Mouse (Mus musculus): Measurements from ENCODE around the gene Mapkap1.
A peak's percentile ranks its signal among the peaks of the same experiment; 100 is the strongest.

Mapkap1 gene

DNA sequence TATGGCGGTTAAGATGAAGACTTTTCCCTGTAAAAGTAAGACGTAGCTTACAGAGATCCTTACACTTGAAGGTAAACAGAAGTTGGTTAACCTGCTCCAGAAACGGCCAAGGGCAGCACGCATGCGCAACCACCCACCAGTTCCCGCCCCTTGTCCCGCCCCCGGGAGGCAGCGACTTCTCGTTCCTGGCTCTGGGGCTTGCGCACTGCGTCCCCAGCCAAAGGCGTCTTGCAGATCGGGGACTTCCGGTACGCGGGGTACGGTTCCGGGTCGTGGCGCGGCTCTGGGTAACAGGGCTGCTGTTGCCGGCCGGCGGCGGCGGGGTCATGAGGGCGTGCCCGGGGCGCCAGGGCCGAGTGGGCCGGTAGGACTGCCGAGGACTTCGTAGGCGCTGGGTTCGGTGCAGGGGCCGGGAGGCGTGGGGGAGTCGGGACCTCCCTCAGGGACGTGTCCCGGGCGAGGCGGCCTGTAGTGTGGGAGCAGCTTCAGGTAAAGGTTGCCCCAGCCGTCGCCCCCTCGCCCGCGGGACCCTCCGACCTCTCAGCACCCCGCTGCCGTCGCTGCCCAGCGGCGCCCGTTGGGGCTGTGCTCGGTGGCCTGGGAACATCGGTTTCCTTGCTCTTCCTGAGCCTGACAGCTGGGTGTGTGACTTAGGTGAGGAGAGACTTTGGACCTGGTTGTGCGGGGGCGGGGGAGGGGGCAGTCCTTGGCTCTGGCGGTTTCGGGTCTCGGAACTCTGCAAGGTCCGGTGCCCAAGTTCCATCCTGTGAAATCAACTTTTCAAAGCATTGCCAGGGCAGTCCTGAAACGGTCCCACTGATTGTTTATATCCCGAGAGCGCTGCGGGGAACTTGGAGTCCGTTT lies at the start of gene Mapkap1:
Mapkap1 (plus strand) TSS at position 171 of the 864 bp plus-strand sequence.
- peak; percentile 95 for DNase-seq (ENCODE audit: low read depth, low spot score)

DNA sequence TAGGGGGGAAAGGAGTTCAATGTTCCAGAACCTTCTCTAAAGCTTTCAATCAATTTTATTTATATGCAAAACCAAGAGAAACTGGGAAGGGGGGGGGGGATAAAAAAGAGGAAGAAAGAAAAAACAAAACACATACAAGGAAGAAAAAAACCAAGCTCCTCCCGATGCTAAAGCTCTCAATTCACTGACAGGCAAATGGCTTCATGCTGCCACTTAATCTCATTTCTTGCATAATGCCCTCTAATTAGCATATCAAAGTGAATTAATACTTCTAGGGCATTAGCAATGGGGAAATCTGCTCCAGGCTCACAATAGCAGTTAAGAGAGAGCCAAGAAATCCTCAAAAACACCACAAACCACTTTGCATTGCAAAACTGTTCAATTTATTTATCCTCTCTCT lies 42.9 kb upstream of the Mapkap1 start:
- DNase-seq (ENCODE audit: low read depth, low spot score), result no peak

DNA sequence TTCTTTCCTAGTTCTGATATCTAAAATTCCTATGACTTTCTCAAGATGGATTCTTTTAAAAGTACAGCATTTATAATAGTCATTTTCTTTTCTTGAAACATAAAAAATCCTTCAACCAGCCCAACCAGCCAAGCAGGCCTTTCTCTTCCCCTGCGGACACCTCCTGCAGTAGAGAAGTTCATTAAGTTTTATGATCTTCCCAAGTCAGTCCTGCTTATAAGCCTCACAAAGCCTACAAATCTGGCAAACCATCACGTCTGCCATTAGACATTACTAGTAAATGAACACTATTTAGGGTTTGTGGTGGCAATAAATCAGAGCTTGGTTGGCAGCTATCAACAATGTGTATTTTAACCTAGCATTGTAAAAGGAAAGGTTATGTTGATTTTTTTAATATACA lies 39.5 kb upstream of the Mapkap1 start:
- peak; percentile 54 for DNase-seq (ENCODE audit: low read depth, low spot score)

DNA sequence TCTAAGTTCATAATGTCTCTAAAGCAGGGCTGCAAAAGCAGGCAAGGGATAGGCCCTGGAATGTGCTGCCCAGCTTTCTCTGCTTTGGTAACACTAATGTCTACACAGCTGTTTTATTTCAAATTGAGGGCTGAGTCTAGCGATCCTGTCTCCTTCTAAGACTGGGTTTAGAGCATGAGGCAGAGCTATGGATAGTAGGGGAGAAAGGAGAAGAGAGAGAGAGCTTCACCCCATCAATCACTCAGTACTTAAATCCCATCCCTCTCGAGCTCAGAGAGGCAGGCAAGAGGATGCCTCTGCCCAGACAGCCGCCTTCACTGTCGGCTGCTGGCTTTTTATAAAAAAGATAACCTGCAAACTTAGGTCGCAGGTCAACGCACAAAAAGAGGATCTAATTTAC lies 38.2 kb upstream of the Mapkap1 start:
- no peak for DNase-seq (ENCODE audit: low read depth, low spot score)

DNA sequence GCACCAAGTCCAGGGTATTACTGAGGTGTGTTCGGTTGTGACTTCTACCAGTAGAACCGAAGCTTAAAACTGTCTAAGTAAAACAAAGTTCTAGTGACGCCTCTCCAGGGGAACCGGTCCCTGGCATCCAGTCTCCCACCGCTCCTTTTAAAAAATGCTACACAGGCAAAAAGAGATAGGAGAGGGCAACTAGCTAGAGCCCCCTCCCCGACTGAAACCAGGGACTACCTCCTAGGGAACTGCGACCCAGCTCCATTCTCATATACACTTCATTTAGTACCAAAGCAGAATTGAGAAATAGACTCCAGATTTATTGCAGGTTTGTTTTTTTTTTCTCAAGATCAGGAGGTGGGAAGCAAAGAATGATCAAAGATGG lies 36.2 kb upstream of the Mapkap1 start:
- DNase-seq (ENCODE audit: low read depth, low spot score), result no peak

DNA sequence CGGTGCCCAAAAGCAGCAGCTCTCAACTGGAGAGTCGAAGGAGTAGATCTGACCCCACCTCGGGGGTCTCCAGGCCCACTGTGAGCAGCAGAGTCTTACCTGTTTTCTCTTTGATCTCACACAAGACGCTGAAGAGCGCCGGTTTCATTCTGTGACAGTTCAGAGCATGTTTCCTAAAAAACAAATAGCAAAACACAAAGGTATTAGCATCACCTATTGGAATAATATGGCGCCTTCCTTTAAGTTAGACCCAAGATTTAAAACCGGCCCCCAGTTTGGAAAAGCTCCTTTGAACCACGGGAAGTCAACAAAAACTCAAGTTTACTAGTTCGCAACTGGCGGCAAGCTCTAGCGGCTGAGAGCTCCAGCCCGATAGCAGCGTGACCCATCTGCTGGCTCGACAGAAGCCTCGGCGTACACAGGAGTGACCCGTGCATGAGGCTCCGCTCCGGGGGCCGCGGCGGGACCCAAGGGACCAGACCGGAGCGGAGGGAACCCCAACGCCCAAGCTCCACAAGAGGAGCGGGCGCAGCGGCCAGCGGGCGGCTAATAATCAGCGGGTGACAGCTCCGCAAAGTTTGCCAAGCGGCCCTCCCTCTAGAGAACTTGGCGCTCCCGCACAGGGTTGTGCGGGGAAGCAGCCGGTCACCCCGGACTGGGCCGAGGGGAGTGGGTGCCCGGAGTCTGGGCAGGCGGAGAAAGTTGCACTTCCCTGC lies 35.7 kb upstream of the Mapkap1 start:
- no peak for DNase-seq (ENCODE audit: low read depth, low spot score)

DNA sequence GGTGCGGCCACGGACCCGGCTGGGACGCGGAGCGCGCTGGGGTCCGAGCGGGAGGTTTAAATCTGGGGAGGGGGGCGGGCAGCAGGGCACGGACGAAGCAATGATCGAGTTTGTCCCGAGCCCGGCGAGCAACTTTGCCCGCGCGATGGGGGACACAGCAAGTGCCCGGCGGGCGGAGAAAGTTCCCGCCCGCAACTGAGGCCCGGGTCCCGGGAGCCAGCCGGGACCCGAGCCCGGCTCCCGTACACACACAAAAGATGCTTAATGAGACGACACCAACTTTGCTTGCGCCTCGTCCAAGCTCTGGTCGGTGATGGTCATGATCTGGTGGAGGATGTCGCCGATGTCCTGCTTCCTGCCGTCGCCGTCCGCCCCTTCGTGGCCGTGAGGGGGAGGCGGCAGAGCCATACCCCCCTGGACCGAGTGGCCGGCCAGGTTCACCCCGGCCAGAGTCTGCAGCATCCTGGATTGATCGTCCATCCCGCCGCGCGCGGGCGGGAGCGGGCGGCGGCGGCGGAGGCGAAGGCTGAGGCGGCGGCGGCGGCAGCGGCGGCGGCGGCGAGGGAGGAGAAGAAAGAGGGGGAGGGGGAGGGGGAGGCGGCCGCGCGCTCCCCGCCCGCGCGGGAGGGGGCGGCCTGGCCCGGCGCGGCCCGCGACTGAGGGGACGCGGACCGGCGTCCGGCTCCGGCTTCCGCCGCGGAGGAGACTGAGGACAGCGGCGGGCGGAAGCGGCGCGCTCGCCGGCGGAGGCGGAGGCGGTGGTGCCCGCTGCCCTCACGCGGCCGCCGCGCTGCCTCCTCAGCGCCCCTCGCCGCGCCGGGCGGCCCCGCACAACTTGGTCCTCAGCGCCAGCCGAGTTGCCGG lies 34.9 kb upstream of the Mapkap1 start:
- DNase-seq (ENCODE audit: low read depth, low spot score), result no peak

DNA sequence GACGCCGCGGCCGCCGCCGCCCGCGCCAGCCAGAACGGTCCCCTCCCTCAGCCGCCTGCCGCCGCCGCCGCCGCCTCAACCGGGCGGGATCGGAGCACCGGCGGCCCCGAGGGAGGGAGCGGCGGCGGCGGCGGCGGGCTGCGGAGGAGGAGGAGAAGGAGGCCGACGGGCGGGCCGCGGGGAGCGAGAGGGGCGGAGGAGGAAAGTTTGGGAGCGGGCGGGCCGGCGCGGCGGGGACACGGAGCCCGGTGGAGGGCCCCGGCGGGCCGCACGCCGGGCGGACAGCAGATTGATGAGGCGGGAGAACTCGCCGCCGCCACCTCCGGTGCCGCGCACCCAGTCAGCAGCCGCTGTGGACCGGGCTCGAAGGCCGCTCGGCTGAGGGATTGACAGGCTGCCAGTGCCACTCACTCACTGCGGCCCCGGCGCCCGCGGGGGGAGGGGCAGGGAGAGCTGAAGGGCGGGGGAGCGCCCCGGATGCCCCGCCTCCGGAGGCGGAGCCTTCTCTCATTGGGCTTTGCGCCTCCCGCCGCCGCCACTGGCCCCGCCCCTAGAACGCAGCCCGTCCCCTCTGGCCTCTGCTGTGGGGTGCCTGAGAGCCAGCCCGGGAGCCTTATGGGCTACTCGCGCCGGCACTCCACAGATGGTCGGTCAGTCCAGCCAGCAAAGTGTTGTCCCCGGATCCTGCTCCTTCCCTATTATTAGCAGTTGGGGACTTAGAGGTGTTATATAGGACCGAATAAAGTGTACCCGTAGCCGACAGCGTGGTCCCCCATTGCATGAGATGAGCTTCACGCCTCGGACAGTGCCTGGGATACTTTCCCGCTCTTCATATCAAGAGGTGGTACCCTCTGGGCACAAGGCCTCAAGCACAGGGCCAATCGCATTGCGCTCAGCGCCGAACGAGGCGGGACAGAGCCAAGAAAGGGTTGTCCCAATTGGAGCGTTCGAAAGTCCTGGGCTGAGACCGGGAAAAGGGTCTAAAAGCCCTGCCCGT lies 34.0 kb upstream of the Mapkap1 start, which contains the start of gene Pbx3:
Pbx3 (minus strand) TSS at position 838 of the 997 bp plus-strand sequence.
- peak; percentile 95 for DNase-seq (ENCODE audit: low read depth, low spot score)

DNA sequence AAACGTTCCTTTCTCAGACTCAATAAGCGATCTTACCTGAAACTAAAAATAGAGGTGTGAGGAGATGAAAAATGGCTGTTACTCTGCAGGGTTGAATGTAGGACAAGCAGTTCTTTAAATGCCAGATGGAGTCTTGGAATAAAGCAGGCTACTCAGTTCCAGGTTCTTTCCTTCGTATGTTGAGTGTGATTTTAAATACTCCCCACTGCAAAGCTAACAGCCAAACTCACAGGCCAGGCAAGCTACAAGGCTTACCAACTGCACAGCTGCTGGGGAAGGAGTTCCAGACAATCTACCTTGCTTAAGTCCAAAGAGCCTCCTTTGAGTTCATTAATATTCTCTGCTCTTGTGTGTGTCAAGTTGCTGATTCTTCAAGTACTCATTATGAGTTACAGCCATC lies 32.7 kb upstream of the Mapkap1 start:
- no peak for DNase-seq (ENCODE audit: low read depth, low spot score)

DNA sequence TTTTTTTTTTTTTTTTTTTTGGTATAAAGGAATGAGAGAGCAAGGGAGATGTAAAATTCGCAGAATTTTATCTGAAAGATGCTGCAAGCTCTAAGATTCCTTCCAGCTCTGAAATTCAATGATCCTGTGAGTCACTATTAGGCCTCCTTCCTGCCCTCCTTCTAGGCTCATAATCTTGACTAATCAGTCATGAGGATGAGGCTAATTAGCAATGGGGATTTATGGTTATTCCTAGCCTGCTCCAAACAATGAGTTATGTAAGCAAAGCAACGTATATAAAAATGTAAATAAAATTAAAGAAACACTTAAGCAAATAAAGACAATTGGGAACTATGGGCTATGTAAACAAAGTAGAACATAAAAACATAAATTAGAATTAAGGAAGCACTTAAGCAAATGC lies 32.2 kb upstream of the Mapkap1 start:
- no peak for DNase-seq (ENCODE audit: low read depth, low spot score)

DNA sequence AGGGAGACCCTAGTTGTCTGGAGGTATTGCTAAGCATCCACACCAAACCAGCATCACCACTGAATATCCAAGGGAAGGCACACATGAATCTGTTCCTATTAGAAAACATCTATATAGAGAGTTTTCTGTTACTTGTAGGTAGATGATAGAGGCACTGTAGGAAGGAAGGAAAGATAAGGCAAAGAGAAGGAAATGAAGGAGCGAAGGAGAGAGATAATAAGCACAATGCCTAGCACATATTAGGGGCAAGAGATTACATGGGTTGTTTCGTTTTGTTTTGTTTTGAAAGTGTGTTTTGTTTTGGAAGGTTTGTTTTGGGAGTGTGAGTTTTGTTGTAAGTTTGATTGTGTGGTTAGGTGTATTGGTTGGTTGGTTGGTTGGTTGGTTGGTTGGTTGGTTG lies 27.6 kb upstream of the Mapkap1 start:
- no peak for DNase-seq (ENCODE audit: low read depth, low spot score)

DNA sequence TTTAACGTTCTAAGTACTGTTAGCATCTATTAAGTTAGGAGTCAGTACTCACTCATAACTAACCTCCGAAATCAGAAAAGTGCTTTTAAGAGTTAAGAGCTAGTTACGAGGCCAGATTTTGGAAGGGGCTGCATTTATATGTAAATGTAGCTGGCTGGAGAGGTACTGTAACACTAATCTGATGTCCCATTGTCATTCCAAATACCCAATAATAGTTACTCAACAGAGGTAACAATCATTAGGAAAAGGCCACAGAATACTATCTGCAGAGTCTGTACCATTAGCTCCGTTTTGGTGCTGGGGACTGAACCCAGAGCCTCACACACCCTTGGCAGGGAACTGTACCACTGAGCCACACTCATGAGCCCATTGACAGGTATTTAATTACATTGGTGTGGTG lies 7.0 kb upstream of the Mapkap1 start:
- no peak for DNase-seq (ENCODE audit: low read depth, low spot score)

DNA sequence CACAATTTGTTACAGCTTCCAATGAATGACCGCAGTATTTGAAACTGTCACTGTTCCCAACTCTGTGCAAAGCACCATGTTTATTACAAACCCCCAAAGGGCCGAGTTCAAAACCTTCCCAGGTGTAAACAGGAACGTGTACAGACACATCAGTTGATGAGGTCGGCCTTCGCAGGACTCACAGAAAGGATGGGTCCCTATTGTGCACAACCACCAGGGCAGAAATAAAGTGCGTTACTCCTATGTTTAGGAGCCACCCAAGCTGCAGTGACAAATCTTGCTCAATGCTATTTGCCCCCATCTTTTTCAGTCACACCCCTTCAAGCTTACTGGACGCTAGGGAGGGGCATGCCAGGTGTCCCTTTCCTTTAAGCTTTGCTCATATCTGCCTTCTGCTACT lies 1.0 kb downstream of the Mapkap1 start:
- no peak for DNase-seq (ENCODE audit: low read depth, low spot score)

DNA sequence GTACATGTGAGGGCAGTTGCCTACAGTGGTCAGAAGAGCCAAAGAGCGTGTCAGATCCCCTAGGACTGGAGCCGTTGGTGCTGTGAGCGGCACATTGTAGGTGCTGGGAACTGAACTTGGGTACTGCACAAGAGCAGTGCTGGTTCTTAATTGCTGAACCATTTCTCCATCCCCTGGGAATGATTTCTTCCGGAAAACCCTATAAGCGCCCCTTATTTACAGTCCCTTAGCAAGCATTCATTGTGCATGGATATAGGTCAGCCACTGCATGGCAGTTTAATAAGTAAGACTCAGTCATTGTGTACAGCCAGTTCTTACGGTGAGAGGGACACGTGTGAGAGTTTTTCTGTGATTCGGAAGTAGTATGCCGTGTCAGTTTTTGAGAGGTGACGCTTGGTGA lies 1.8 kb downstream of the Mapkap1 start:
- no peak for DNase-seq (ENCODE audit: low read depth, low spot score)

DNA sequence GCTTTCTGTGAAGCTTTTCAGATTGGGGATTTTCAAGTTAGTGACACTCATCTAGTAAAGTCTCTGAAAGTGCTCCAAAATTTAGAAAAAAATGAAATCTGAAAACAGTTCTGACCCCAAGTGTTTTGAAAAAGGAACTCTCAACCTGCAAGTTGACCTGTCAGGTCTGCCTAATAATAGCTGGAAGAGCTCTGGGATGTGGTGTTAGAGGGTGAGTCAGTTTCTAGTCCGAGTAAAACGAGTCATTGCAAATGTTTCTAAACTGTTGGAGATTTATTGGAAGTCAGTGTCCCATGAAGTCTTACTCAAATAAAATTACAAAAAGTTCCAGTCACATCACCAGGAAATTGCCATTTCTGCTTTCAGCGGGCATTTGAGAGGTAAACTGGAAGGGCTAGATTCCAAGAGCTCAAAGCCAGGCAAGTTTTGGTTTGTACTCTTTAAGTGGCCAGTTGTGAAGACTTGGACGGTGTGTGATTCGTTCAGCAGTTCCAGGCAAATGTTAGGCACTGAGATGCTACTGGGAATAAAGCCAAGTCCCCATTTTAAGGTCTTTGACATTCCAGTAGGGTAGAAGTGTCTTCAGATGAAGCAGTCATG lies 3.3 kb downstream of the Mapkap1 start:
- DNase-seq (ENCODE audit: low read depth, low spot score), result no peak

DNA sequence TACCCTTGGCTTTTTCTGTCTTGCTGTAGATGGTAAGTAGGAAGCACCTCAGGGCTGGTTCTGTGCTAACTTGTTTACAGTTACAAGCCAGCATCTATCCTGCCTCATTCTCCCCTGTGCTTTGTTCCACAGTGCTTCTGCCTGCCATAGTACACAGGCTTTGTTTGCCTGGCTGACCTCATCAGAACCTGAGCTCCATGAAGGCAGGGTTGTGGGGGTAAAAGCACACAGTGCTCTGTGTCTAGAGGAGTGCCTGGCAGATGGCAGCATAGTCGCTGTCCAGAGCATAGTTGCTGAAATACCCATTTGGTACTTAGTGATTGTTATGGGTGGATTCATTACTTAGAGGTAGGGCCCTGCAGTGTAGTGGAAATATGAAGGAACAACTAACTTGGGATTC lies 13.7 kb downstream of the Mapkap1 start:
- no peak for DNase-seq (ENCODE audit: low read depth, low spot score)

DNA sequence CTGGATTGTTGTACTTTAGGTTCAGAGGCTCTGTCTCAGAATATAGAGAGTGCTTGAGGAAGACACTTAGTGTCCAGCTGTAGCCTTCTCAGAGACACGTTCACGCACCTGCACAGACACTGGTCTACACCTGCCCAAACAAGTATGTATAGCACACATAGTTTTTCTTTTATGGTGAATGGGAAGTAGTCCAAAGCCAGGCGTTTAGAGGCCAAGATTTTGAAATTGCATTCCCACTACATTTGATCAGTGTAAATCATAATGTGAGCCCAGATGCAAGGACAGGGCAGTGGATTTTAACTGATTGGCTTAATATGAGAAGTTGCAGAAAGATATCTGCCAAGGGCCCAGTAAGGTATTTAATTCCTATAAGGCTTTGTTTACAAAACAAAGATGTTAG lies 17.6 kb downstream of the Mapkap1 start:
- DNase-seq (ENCODE audit: low read depth, low spot score), result no peak

DNA sequence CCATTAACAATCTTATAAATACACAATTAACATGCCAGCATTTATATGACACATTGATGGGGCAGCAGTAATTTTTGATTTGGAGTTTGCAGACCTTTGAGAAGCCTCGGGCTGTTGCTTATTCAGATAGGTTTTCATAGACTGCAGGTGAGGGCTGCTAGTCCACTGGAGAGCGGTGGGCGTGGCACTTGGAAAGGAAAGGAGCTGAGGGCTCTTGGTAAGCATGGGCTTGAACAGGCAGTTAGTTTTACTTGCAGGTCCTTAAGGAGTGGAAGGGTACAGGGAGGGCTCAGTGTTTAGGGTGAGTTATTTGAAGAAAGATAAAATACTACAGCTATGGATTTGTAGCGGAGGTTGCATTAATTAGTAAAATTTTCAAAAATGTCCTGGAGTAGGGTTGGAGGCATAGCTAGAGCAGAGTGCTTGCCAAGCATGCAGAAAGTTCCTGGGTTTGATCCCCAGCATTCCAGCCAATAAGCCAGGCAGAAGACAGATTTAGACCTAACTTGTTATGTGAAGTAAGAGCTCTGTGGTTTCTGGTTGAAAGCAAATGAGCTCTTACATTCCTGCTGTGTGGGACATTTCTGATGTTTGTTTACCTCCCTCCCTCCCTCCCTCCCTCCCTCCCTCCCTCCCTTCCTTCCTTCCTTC lies 19.1 kb downstream of the Mapkap1 start:
- DNase-seq (ENCODE audit: low read depth, low spot score), result no peak

DNA sequence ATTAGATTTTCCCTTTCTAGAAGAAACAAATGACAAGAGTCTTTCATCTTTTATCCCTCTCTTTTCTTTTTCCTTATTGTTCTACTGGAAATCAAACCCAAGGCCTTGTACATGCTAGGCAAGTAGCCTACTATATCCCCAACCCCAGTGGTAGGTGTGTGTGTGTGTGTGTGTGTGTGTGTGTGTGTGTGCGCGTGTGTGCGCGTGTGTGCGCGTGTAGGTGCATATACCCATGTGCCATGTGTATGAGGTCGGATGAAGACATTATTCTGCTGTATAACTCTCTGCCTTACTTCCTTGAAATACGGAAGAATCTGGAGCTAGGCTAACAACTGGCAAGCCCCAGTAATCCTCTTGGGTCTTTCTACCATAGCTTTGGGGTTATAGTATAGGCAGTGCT lies 24.1 kb downstream of the Mapkap1 start:
- DNase-seq (ENCODE audit: low read depth, low spot score), result no peak

Data from forelimb bud, embryonic 11.5 days (tissue).